Mouse (Mus musculus) kidney, adult 2 months (tissue): ENCODE measurements at regions not wholly inside any gene's neighbourhood (a gene's known extent, or its start where the extent isn't known, plus 50 kb on each side); places are given as distances from the start of the nearest gene placed in this dataset.

Experiments used
- CTCF ChIP-seq: fragments of 200-500 bp; conservative IDR thresholded peaks from 2 replicates; pipeline ENCODE4 v1.5.1; 2011; ENCODE audit warnings: low read depth, mild to moderate bottlenecking, control low read depth, low read length, moderate library complexity, mixed read lengths; ENCODE audit not compliant: insufficient read depth, insufficient read length
- POLR2A ChIP-seq: fragments of 200-500 bp; IDR thresholded peaks from one replicate; pipeline ENCODE4 v1.6.1; 2011; ENCODE audit warnings: low read depth, low read length, control low read depth

- TF ChIP-seq POLR2A (no peak), CTCF (no peak)
Measured at GRCm38 (mm10) chr2:101476862-101477261, 147.7 kb upstream of the Rag2 start.
